Mouse (Mus musculus) neural tube, embryonic 10.5 days (tissue): Measurements from ENCODE around the gene Plxnc1.

Source experiments
- DNase-seq: peaks from one replicate; pipeline ENCODE4 v3.0.0-alpha.2; 2017; ENCODE audit warnings: low spot score; ENCODE audit errors: extremely low spot score

Plxnc1 gene

GRCm38 (mm10) chr10:94823971-94824760 is 120.5 kb downstream of the Plxnc1 start:
- no peak for DNase-seq

- DNase-seq: peak; percentile 29
These were observed 125.6 kb downstream of the Plxnc1 start for GRCm38 (mm10) chr10:94818781-94819665.

DNA sequence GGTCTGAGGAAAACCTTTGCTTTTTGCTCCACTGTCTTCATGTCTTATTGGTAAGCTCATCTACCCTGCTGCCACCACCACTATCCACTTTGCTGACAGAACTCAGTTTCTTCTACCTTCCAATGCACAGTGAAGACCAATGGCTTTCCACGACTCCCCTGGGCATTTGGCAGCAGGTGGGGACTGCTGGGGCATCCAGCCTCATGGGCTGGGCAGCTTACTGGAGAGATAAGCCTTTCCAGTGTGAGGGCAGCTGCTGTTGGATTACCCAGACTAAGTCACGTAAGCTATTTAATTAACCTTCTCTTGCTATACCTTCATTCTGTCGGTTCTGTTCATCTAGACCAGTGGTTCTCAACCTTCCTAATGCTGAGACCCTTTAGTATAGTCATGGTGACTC is 126.5 kb downstream of the Plxnc1 start:
- DNase-seq: no peak

GRCm38 (mm10) chr10:94811907-94812851 is 132.5 kb downstream of the Plxnc1 start:
- DNase-seq: no peak

DNA sequence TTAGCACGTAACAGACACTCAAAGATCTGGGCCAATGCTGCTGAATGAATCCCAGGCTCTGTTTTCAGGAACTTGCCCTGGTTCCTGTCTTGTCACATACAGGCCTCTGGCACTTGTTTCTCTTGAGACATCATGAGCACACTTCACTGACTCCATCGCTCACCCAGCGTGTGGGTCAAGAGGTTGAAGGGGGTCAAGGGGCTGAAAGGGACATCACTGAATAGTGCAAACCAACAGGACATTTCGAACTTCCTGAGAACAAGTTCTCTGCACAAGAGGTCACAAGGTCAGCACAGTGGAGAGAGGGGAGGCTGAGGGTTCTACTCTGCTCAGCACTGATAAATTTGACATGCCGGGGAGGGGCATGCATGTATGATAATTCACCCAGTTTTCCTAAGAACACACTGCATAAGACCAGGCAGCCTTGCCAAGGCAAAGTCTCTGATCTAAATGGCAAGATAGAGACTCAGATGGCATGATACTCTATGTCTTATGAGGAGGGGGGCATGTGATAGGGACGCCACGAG is 134.6 kb downstream of the Plxnc1 start:
- no peak for DNase-seq

DNA sequence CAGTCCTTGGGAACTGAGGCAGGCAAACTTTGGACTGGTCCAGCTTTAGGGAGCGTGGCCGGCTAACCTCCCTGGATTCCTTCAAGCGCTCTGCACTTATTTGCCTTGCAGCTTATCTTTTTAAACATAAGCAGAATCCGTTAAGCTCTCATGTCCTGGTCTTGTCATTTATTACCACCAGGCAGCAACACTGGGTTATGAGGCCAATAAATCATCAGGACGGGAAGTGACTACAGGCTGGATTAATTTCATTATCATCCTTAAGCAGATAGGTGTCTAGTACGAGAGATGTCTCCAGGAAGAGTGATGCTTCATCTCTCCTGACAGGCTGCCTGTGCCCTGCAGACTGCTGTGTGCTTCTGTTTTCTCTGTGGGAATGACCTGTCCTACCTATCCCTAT is 136.4 kb downstream of the Plxnc1 start:
- DNase-seq: no peak

GRCm38 (mm10) chr10:94807323-94807722 is 137.3 kb downstream of the Plxnc1 start:
- no peak for DNase-seq

GRCm38 (mm10) chr10:94804909-94805220 is 139.8 kb downstream of the Plxnc1 start:
- DNase-seq: no peak

DNA sequence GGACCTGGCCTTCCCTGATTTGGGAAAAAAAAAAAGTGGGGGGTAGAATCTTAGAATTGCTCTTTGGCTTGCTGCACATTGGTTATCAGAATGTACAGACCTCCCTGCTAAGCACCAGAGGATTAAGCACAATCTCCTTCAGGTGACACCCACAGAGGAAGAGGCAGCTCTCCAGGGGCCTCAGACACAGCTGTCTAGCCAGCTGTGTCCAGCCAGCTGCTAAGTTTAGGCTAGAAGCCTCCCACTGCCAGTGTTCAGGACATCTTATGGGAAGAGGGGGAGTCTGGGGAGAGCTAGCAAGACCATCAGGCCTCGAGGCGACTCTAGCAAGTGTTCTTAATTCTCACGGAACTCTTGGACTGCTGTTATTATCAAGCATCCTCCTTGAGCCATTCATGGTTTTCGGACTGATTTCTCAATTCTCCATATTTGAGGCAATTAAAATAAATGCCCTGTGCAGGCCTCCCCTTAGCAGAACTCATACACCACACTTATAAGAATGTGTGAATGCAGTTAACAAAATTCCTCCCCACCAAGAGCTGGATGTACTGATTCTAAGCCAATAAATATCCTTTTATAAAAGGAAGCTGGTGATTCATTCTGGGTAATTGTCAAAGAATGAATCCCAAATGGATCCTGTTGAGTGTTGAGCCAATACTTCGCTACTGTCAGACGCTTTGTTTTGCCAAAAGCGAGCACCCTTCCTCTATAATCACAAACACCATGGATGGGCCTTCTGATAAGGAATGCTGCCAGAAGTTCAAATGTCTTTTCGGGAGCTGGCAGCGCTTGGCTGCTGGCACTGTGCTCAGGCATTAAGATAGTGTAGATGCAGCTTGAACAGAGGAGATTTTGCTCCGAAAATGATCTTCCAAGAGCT is 140.4 kb downstream of the Plxnc1 start:
- no peak for DNase-seq

GRCm38 (mm10) chr10:94800677-94801354 is 143.8 kb downstream of the Plxnc1 start:
- no peak for DNase-seq

DNA sequence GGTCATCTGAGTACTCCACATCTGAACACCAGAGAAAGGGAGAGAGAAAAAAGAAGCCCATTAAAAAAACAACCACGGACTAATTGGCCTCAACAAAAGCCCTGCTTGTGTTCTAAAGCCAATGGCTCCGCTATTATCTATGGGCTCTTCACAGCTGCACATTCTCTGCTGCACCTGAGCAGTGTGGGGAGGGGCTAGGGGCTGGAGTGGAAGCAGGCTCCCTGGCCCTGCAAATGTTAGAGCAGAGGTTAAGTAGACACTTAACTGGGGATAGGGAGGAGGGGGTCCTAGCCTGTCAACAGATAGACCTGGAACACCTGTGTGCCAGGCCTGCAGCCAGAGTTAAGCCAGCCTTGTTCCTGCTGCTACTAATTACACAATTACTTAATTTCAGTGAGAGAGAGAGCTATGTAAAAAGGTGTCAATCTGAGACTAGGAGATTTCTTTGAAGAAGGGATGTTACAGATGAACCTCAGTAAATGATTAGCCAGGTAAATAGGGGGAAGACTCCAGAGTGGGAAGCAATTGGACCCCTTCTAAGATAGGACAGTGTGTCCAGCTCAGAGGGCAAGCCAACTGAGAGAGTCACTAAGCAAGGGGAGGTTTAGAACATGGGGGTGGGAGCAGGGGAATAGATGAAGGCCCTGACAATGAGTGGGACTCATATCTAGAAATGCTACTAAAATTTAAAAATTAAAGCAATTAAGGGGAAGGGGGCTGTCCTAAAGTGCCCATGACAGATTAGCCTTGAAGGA is 145.0 kb downstream of the Plxnc1 start:
- DNase-seq: no peak

DNA sequence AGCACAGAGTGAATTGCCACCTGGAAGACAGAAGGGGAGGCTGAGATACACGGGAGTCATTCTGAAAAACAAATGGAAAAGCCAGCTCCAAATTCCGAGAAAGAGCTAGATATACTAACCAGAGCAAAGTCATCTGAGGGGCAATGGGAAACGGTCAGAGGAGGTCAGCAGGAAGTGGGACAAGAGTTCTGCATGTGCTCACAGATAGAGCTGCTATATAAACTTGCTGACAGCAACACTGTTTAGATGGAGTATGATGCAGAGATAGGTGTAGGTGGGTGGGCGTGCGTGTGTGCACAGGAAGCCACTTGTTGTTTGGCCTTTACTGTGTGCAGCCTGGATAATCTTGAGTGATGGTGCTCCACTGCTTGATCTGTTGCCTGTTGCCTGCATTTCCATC is 146.5 kb downstream of the Plxnc1 start:
- no peak for DNase-seq

DNA sequence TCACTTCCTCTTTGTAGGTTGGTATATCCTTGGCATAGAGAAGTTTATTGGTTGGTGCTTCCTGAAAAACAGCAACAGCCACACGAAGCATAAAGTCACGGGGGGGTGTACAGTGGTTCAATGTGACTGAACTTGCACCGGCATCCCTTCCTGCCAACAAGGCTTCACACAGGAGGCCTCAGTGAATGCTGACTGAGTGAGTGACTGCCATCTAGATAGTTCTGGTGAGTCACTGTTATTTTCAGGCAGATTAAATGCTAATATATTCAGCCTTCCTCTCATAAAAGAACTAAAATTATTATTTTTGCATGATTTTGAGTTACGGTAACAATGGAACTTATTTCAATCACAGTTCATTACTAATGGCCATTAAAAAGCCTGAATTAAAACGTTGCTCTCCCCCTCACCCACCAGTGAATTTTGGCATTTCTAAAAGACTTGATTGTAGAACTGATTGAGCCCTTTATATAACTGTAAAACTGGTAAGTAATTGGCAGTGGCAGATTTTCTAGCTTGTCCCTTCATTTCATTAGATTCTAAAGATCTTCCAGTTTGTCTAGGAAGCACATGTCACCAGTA is 149.9 kb downstream of the Plxnc1 start:
- no peak for DNase-seq

GRCm38 (mm10) chr10:94793914-94794313 is 150.7 kb downstream of the Plxnc1 start:
- DNase-seq: no peak

DNA sequence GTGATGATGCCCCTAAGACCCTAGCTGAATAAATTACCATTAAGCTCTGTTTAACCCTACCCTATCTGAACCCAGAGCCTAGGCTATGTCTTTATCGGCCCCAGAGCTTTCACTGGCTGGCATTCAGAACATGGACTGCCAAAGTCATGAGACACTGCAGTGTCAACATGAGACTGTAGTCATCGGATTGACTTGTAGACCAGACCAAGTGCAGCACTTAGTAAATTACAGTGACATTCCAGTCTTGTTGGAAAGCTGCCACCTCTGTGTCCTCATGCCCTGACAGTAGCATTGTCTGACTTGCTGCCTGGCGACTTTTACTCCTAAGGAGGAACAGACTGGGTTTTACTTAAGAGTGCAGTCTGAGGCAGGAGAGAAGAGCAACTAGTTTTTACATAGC is 155.4 kb downstream of the Plxnc1 start:
- no peak for DNase-seq

DNA sequence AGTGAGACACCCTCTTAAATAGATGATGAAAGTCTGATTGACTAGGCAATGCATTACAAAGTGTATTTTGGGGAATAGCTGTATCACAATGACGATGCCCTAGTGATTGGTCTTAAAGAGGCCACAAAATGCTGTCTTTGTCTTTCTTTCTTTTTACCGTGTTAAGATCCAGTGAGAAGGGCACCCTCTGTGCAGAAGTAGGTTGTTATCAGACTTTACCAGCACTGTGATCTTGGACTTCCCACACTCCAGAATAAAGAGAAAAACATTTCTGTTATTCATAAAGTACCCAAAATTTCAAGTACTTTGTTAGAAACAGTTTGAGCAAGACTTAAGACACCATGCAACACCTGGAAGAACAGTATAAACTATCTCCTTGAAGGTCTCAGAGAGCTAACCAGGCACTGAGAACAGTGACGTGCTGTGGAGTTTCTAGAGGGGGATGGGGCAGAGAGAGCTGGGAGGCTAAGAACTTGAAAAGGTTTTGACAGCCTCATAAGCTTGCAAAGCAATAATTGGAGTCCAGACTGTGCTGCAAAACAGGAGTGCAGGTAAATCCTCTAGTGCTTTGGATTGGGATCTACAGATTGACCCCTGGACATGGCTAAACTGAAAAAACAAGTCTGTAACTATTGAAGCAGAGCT is 163.9 kb downstream of the Plxnc1 start:
- no peak for DNase-seq

DNA sequence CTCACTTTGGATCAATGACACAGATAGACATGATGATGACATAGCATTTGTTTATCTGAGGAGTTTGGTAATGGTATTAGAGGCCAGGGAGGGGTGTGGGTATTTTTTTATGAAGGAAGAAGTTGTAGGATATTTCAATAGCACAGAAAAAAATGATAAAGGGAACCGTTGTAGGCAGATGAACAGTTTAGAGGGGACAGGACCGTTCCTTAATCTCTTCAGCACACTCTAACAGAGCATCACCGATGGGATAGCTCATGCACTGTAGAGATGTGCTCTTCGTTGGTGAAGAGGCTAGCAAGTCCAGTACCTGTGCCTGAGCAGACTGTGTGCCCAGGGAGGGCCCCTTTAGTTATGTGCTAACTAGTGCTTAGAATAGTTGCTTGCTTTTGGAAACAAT is 165.3 kb downstream of the Plxnc1 start:
- no peak for DNase-seq

DNA sequence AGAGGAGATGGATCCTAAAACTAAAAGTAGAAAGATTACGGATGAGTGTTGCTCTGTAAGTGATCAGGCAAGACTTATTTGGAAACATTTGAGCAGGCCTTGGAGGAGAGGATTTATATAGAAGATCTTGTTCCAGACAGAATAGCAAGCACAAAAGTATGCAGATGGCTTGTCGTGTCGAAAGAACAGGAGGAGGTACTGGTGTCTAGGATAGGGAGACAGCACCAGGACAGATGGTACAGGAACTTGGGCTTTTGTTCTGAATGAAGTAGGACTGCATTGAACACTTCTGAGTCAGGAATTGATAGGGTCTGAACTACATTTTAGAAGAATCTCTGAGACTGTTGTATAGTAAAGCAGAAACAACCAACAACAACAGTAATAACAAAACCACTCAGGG is 167.1 kb downstream of the Plxnc1 start:
- no peak for DNase-seq
